Mouse (Mus musculus) intestine, embryonic 14.5 days (tissue): ENCODE measurements at regions not wholly inside any gene's neighbourhood (a gene's known extent, or its start where the extent isn't known, plus 50 kb on each side); places are given as distances from the start of the nearest gene placed in this dataset.

Experiments
- ATAC-seq: fragments of 200-750 bp; cut with Nextera tagmentation; replicated peaks from 2 replicates; pipeline ENCODE4 v1.8.0; 2017; ENCODE audit warnings: low read depth, moderate number of reproducible peaks, moderate TSS enrichment, moderate library complexity; ENCODE audit not compliant: low FRiP score, low TSS enrichment
- DNase-seq: peaks from one replicate; pipeline ENCODE4 v3.0.0-alpha.2; 2018; ENCODE audit warnings: low spot score
- H3K27ac ChIP-seq: fragments of 300-500 bp; sonication (generic); 2 replicates; pipeline ENCODE4 v1.5.1; 2014; ENCODE audit warnings: low read depth, mild to moderate bottlenecking, control low read depth
- H3K27me3 ChIP-seq: fragments of 300-500 bp; sonication (generic); replicated peaks from 2 replicates; pipeline ENCODE4 v1.6.1; 2014; ENCODE audit warnings: low read length, control low read depth; ENCODE audit not compliant: control insufficient read depth, insufficient read depth
- H3K36me3 ChIP-seq: fragments of 300-500 bp; sonication (generic); 2 replicates; pipeline ENCODE4 v1.6.1; 2014; ENCODE audit warnings: low read length, control low read depth; ENCODE audit not compliant: control insufficient read depth, insufficient read depth
- H3K4me1 ChIP-seq: fragments of 300-500 bp; sonication (generic); replicated peaks from 2 replicates; pipeline ENCODE4 v1.6.1; 2014; ENCODE audit warnings: low read length, control low read depth, mixed read lengths; ENCODE audit not compliant: control insufficient read depth, insufficient read depth
- H3K4me2 ChIP-seq: fragments of 300-500 bp; sonication (generic); 2 replicates; pipeline ENCODE4 v1.6.1; 2014; ENCODE audit warnings: low read length
- H3K4me3 ChIP-seq: fragments of 300-500 bp; sonication (generic); 2 replicates; pipeline ENCODE4 v1.5.1; 2014; ENCODE audit warnings: low read depth, low read length, control low read depth, mixed read lengths
- H3K9ac ChIP-seq: fragments of 300-500 bp; sonication (generic); 2 replicates; pipeline ENCODE4 v1.6.1; 2014; ENCODE audit warnings: mild to moderate bottlenecking, low read length
- H3K9me3 ChIP-seq: fragments of 300-500 bp; sonication (generic); 2 replicates; pipeline ENCODE4 v1.6.1; 2016; ENCODE audit warnings: low read length, control low read depth; ENCODE audit not compliant: control insufficient read depth
- WGBS: fragments of 180-500 bp; shearing (Covaris S2); extraction: QIAGEN DNeasy Blood & Tissue Kit; methylation state at CpG from one replicate; pipeline ENCODE4 v1.1.7; 2014; 5-methylcytosine and 5-hydroxymethylcytosine counted together

DNA sequence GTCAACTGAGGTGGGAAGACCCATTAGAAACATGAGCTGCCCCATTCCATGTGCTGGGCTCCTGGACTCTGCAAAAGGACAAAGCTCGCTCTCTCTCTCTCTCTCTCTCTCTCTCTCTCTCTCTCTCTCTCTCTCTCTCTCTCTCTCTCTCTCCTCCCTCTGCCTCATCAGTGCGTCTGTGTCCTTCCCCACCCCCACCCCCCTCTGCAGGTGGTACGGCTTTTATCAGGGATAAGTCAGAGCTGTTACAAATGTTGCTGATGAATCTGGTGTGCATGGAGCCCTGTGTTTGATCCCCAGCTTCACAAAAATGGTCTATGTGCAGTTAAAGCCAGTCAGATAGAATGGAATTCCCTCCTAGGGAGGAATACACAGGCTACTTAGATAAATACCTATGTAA lies 247.8 kb upstream of the Smlr1 start:
- Histone ChIP-seq H3K9ac (no peak overlapping the region), H3K27me3 (no peaks in the 10 kb centered on the region), H3K27ac (no peak overlapping the region), H3K9me3 (no peaks in the 10 kb centered on the region), H3K4me3 (no peak overlapping the region), H3K4me2 (no peak overlapping the region), H3K36me3 (no peaks in the 10 kb centered on the region), H3K4me1 (peaks cover 7% of the 10 kb centered on the region)
- ATAC-seq: no peak
- 53% methylated on average over 3 of the region's 3 CpGs for WGBS
- no peak for DNase-seq

DNA sequence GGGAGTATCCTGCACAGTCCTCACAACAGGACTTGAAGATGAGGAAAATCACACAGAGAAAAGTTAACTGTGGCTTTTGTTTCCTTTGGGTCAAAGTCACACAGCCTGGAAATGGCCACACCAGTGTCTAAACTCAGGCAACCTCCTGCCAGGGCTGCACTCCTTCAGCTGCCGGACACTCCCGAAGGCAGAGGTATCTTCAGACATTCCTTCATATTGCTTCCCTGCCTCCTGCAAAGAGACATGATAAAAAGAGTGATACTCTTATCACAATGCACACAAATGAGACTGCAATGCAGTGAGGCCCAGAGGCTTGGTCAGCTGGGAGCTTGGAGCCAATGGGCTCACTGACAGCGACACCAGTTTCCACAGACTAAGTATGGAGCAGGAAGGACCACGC lies 243.4 kb upstream of the Smlr1 start:
- H3K4me1 ChIP-seq: no peaks in the 10 kb centered on the region
- no peak overlapping the region for H3K27ac ChIP-seq
- no peak overlapping the region for H3K4me3 ChIP-seq
- H3K9ac ChIP-seq: no peak overlapping the region
- 91% methylated on average over 4 of the region's 4 CpGs for WGBS
- no peaks in the 10 kb centered on the region for H3K36me3 ChIP-seq
- H3K27me3 ChIP-seq: no peaks in the 10 kb centered on the region
- no peaks in the 10 kb centered on the region for H3K9me3 ChIP-seq
- ATAC-seq: no peak
- H3K4me2 ChIP-seq: no peak overlapping the region
- no peak for DNase-seq

DNA sequence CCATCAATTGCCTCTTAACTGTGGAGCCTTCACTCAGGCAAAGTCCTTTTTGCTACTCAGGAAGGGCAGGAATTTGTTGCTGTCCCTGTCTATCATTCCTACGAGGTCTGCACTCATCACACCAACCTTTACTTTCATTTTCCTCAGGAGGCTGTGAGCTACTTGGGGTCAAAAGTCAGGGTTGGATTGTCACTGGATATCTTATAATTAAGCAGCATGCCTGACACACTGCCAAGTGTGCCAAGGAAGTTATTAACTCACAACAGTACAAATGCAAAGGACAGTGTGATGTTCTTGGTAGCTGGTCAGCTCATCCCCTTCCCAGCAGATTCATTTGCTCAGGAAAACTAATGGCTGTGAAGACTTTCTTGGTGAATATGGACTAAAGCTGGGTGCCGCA lies 241.7 kb upstream of the Smlr1 start:
- no peak overlapping the region for H3K27ac ChIP-seq
- WGBS: 75% methylated on average over 2 of the region's 2 CpGs
- no peaks in the 10 kb centered on the region for H3K36me3 ChIP-seq
- H3K4me1 ChIP-seq: no peaks in the 10 kb centered on the region
- no peak overlapping the region for H3K4me2 ChIP-seq
- ATAC-seq (no peak), DNase-seq (no peak)
- no peaks in the 10 kb centered on the region for H3K27me3 ChIP-seq
- no peak overlapping the region for H3K9ac ChIP-seq
- H3K4me3 ChIP-seq: no peak overlapping the region
- no peaks in the 10 kb centered on the region for H3K9me3 ChIP-seq

DNA sequence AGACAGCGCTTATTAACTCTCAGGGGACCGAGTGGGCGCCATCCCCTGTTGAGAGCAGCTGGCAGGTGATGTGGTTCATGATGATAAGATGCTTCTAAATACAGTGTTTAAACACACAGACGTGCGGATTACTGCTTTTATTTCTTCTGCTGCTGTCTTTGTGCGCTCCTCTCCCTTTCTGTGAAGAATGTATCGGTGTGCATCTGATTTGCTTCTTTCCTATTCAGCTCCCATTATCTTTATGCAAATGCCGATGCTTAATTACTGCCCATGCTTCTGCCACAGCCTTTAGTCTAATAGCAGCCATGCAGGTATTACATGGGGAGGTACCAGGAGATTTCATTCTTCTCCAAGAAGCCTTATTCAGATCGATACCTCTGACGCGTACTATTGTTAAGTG lies 240.6 kb upstream of the Smlr1 start:
- H3K4me2 ChIP-seq: no peak overlapping the region
- no peak overlapping the region for H3K4me3 ChIP-seq
- no peak overlapping the region for H3K27ac ChIP-seq
- H3K27me3 ChIP-seq: no peaks in the 10 kb centered on the region
- no peaks in the 10 kb centered on the region for H3K4me1 ChIP-seq
- 90% methylated on average over 11 of the region's 11 CpGs for WGBS
- no peak for ATAC-seq
- no peaks in the 10 kb centered on the region for H3K9me3 ChIP-seq
- no peak for DNase-seq
- H3K36me3 ChIP-seq: no peaks in the 10 kb centered on the region
- no peak overlapping the region for H3K9ac ChIP-seq

DNA sequence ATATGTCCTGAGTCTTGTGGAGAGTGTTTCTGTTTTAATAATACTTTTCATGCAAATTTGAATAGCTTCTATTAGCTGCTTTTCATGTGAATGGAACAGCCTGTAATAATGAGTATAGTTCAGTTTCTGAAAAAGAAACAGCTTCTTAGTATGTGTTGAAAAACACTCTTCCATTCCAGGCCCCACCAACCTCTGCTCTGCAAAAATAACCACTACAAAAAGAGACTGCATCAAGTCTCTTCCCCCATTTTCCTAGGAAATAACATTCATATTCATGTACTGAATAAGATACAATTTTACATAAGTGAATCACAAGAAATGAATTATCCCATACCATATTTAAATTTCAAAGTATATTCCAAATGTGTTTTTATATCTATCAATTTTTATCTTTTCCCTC lies 234.0 kb upstream of the Smlr1 start:
- ATAC-seq: no peak
- H3K27me3 ChIP-seq: no peaks in the 10 kb centered on the region
- H3K27ac ChIP-seq: no peak overlapping the region
- no peak overlapping the region for H3K9ac ChIP-seq
- H3K4me2 ChIP-seq: no peak overlapping the region
- H3K36me3 ChIP-seq: no peaks in the 10 kb centered on the region
- H3K4me1 ChIP-seq: no peaks in the 10 kb centered on the region
- H3K9me3 ChIP-seq: no peaks in the 10 kb centered on the region
- no peak for DNase-seq
- H3K4me3 ChIP-seq: no peak overlapping the region

DNA sequence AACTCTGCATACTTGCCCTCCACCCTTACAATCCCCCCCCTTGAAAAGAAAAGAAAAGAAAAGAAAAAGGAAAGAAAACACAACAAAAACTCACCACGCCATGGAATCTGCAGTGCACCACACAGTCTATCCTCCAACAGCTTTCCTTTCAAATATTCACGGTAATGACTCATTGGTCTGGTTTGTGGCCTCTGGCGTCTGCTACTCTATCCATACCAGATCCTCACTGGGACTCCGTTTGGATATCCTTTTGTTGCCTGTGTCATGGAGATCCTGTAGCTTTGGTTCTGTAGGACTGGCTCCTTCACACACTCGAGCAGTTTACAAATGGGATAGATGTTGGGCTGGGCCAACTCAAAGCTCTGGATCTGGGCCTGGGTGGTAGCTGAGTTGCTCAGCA lies 232.4 kb upstream of the Smlr1 start:
- H3K4me2 ChIP-seq: no peak overlapping the region
- H3K4me1 ChIP-seq: no peaks in the 10 kb centered on the region
- H3K4me3 ChIP-seq: no peak overlapping the region
- WGBS: 76% methylated on average over 5 of the region's 5 CpGs
- H3K27me3 ChIP-seq: no peaks in the 10 kb centered on the region
- H3K36me3 ChIP-seq: no peaks in the 10 kb centered on the region
- DNase-seq: no peak
- no peak for ATAC-seq
- no peak overlapping the region for H3K27ac ChIP-seq
- no peak overlapping the region for H3K9ac ChIP-seq
- H3K9me3 ChIP-seq: no peaks in the 10 kb centered on the region

DNA sequence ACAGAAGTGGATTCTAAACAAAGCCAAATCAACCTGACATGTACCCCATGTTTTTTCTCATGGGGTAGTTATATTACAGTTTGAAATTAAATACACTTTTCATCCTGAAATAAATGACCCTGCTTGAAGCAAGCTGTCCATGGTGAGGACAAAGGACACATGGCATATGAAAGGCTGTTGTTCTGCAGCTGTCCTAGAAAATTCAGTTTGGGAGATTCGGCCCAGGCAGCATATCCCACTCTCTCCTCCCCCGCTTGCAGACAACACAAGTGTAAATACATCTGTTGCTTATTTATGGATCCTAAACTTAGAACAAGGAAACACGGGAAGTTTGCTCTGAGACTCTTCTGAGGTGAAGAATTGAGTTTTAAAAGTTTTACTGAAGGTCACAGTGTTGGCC lies 218.2 kb upstream of the Smlr1 start:
- ATAC-seq: no peak
- no peaks in the 10 kb centered on the region; the same call in 1 of the 2 replicates for H3K4me1 ChIP-seq
- no peak for DNase-seq
- no peak overlapping the region for H3K9ac ChIP-seq
- H3K4me3 ChIP-seq: no peak overlapping the region
- H3K27ac ChIP-seq: no peak overlapping the region
- 46% methylated on average over 3 of the region's 3 CpGs for WGBS
- no peaks in the 10 kb centered on the region for H3K9me3 ChIP-seq
- H3K4me2 ChIP-seq: no peak overlapping the region
- H3K27me3 ChIP-seq: no peaks in the 10 kb centered on the region
- no peaks in the 10 kb centered on the region for H3K36me3 ChIP-seq

DNA sequence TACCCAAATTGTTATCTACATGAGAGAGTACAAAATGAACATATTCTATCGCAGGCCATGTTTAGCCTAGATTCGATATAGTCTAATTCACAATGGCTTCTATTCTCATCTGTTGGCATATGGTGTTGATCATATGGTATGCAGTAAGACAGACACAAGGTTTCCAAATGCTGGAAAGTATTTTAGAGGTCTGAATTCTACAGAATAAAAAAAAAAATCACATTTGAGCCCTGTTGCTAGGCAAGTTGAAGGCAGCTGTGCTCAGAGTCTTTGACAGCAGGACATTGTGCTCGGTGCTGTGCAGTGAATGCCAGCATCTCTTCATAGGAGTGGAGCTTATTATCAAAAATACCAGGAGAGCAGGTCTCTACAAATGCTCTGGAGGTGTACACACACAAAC lies 206.6 kb upstream of the Smlr1 start:
- ATAC-seq: no peak

DNA sequence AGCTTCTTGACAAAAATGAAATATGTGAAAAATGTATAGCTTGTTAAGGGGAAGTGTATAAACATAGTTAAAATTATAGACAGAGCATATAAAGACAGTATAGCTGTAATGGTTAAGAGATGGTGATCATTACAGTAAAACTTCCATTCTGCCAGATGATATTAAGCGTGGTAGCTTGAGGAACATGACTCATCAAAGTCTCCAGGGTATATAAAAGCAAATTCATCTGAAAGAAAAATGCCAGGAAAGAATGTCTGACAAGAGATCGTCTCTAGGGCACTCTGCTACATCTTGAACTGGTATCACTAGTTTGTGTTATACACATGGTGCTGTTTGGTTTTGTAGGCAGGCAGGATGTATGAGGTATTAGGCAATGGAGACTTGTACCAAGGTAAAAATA lies 204.9 kb upstream of the Smlr1 start:
- Histone ChIP-seq H3K9ac (no peak overlapping the region), H3K27ac (no peak overlapping the region), H3K4me1 (no peaks in the 10 kb centered on the region), H3K36me3 (no peaks in the 10 kb centered on the region), H3K9me3 (no peaks in the 10 kb centered on the region), H3K27me3 (no peaks in the 10 kb centered on the region), H3K4me3 (no peak overlapping the region), H3K4me2 (no peak overlapping the region)
- DNase-seq: no peak
- 80% methylated on average over 2 of the region's 2 CpGs for WGBS
- ATAC-seq: no peak

More for the DNA sequence above, 206.6 kb upstream of the Smlr1 start:
- no peak overlapping the region for H3K27ac ChIP-seq
- no peak overlapping the region for H3K9ac ChIP-seq
- no peak overlapping the region for H3K4me3 ChIP-seq
- no peaks in the 10 kb centered on the region for H3K27me3 ChIP-seq
- H3K36me3 ChIP-seq: no peaks in the 10 kb centered on the region
- H3K4me1 ChIP-seq: no peaks in the 10 kb centered on the region
- DNase-seq: no peak
- WGBS: 86% methylated on average over 3 of the region's 3 CpGs
- H3K4me2 ChIP-seq: no peak overlapping the region
- no peaks in the 10 kb centered on the region for H3K9me3 ChIP-seq
